Mouse (Mus musculus): ENCODE data around the gene Gm8947.
"Not testable (repeated sequence)": the region's sequence is repeated elsewhere in the genome, so short reads cannot be mapped to it uniquely, and the experiment has no call there.

GRCm38 (mm10) chr1:151203818-151204217 lies 11.6 kb downstream of the Gm8947 start, which contains the start of gene 3110040M04Rik:
- not testable (repeated sequence) for TF ChIP-seq POLR2A (IDR thresholded peaks at IDR 0.05; ENCODE audit: low read depth, low read length); MEF2A (IDR thresholded peaks at IDR 0.05; ENCODE audit: borderline replicate concordance, low read depth, low read length); EP300 (IDR thresholded peaks at IDR 0.05; ENCODE audit: low read length); GABPA (IDR thresholded peaks at IDR 0.05; ENCODE audit: insufficient replicate concordance, low read depth, low read length); CHD1 (IDR thresholded peaks at IDR 0.05; ENCODE audit: low read depth, low read length); ZMIZ1 (IDR thresholded peaks at IDR 0.05; ENCODE audit: low read depth, low read length); NRF1 (IDR thresholded peaks at IDR 0.05; ENCODE audit: low read depth, low read length)
